Mouse (Mus musculus) NIH3T3 (cell line): Measurements from ENCODE around the gene Snx29.
"Not testable (repeated sequence)": the region's sequence is repeated elsewhere in the genome, so short reads cannot be mapped to it uniquely, and the experiment has no call there.

Experiments used
- DNase-seq: peaks from one replicate; pipeline ENCODE4 v3.0.0-alpha.2; 2012; ENCODE audit warnings: low read depth

Snx29 gene

GRCm38 (mm10) chr16:11322409-11323323 is at the start of gene Snx29:
Snx29 (plus strand) TSS chr16:11322908.
- peak; percentile 97 for DNase-seq

- no peak for DNase-seq
These were observed 45.8 kb upstream of the Snx29 start for GRCm38 (mm10) chr16:11276888-11277287.

- no peak for DNase-seq
These were observed 43.9 kb upstream of the Snx29 start for GRCm38 (mm10) chr16:11278778-11279177.

GRCm38 (mm10) chr16:11282655-11283232 is 40.0 kb upstream of the Snx29 start:
- DNase-seq = no peak

GRCm38 (mm10) chr16:11284881-11285280 is 37.8 kb upstream of the Snx29 start:
- no peak for DNase-seq

- DNase-seq = peak; percentile 61
These were observed 36.8 kb upstream of the Snx29 start for GRCm38 (mm10) chr16:11285949-11286348.

GRCm38 (mm10) chr16:11288873-11289272 is 33.8 kb upstream of the Snx29 start:
- peak; percentile 20 for DNase-seq

- not testable (repeated sequence) for DNase-seq
These were observed 27.1 kb upstream of the Snx29 start for GRCm38 (mm10) chr16:11295583-11295982.

GRCm38 (mm10) chr16:11297700-11298099 is 25.0 kb upstream of the Snx29 start:
- peak; percentile 68 for DNase-seq

GRCm38 (mm10) chr16:11303741-11304140 is 19.0 kb upstream of the Snx29 start:
- DNase-seq = no peak

- DNase-seq = no peak
These were observed 17.2 kb upstream of the Snx29 start for GRCm38 (mm10) chr16:11305531-11305930.

- DNase-seq = no peak
These were observed 9.2 kb upstream of the Snx29 start, which contains the start of gene Tnfrsf17 for GRCm38 (mm10) chr16:11313512-11313911. Tnfrsf17 (plus strand) TSS chr16:11313812.

- DNase-seq = no peak
These were observed 6.9 kb upstream of the Snx29 start for GRCm38 (mm10) chr16:11315786-11316320.

- DNase-seq = peak; percentile 19
These were observed 6.0 kb upstream of the Snx29 start for GRCm38 (mm10) chr16:11316748-11317147.

GRCm38 (mm10) chr16:11317324-11317723 is 5.4 kb upstream of the Snx29 start:
- DNase-seq = peak; percentile 30

- DNase-seq = peak; percentile 73
These were observed 780 bp downstream of the Snx29 start for GRCm38 (mm10) chr16:11323324-11324051.

- DNase-seq = peak; percentile 77
These were observed 7.5 kb downstream of the Snx29 start for GRCm38 (mm10) chr16:11330081-11330800.

GRCm38 (mm10) chr16:11331030-11331429 is 8.3 kb downstream of the Snx29 start:
- no peak for DNase-seq

- DNase-seq = no peak
These were observed 20.6 kb downstream of the Snx29 start for GRCm38 (mm10) chr16:11343292-11343815.

GRCm38 (mm10) chr16:11351903-11352302 is 29.2 kb downstream of the Snx29 start:
- DNase-seq = no peak

GRCm38 (mm10) chr16:11359173-11359572 is 36.5 kb downstream of the Snx29 start:
- no peak for DNase-seq
